Mouse (Mus musculus): Measurements from ENCODE around the gene Fam49a. TPM values are rescaled to one million over a fixed set of nuclear protein-coding genes. Genes with fewer than 3 reads are reported as not detected.

The Fam49a gene
- polyA plus RNA-seq, 1 experiment: 3.4 TPM

GRCm38 (mm10) chr12:12313919-12314318, 52.0 kb downstream of the Fam49a start:
- H3K36me3 ChIP-seq (ENCODE audit: control insufficient read depth, insufficient read depth, low read length): no peaks in the 10 kb centered on the region
- no peak for DNase-seq
- WGBS: 93% methylated on average over 4 of the region's 4 CpGs
- H3K27me3 ChIP-seq (replicated peaks; ENCODE audit: control insufficient read depth, insufficient read depth, low read length): no peaks in the 10 kb centered on the region
- H3K4me1 ChIP-seq (ENCODE audit: control insufficient read depth, insufficient read depth, low read length): no peaks in the 10 kb centered on the region
- TF ChIP-seq CTCF (conservative IDR thresholded peaks at IDR 0.05; ENCODE audit: insufficient read depth, insufficient read length, low read depth, low read length): no peak
- TF ChIP-seq POLR2A (IDR thresholded peaks at IDR 0.05; ENCODE audit: low read depth, low read length): no peak
- H3K27ac ChIP-seq (ENCODE audit: insufficient read depth, low read depth, low read length): no peak overlapping the region
- no peak overlapping the region for H3K4me3 ChIP-seq (ENCODE audit: insufficient read depth, low read depth, low read length)

- 88% methylated on average over 8 of the region's 8 CpGs for WGBS
Measured at GRCm38 (mm10) chr12:12314326-12314725, 52.4 kb downstream of the Fam49a start.

GRCm38 (mm10) chr12:12315011-12315410, 53.1 kb downstream of the Fam49a start:
- Histone ChIP-seq H3K36me3 (ENCODE audit: control insufficient read depth, insufficient read depth, low read length) (no peaks in the 10 kb centered on the region), H3K27me3 (replicated peaks; ENCODE audit: control insufficient read depth, insufficient read depth, low read length) (no peaks in the 10 kb centered on the region), H3K4me3 (ENCODE audit: insufficient read depth, low read depth, low read length) (no peak overlapping the region), H3K27ac (ENCODE audit: insufficient read depth, low read depth, low read length) (no peak overlapping the region), H3K4me1 (ENCODE audit: control insufficient read depth, insufficient read depth, low read length) (no peaks in the 10 kb centered on the region)
- no peak for DNase-seq
- TF ChIP-seq POLR2A (IDR thresholded peaks at IDR 0.05; ENCODE audit: low read depth, low read length) (no peak), CTCF (conservative IDR thresholded peaks at IDR 0.05; ENCODE audit: insufficient read depth, insufficient read length, low read depth, low read length) (no peak)
- WGBS: 50% methylated on average over 5 of the region's 5 CpGs

More at GRCm38 (mm10) chr12:12314326-12314725, 52.4 kb downstream of the Fam49a start:
- TF ChIP-seq CTCF (conservative IDR thresholded peaks at IDR 0.05; ENCODE audit: insufficient read depth, insufficient read length, low read depth, low read length) (no peak), POLR2A (IDR thresholded peaks at IDR 0.05; ENCODE audit: low read depth, low read length) (no peak)
- Histone ChIP-seq H3K4me1 (ENCODE audit: control insufficient read depth, insufficient read depth, low read length) (no peaks in the 10 kb centered on the region), H3K4me3 (ENCODE audit: insufficient read depth, low read depth, low read length) (no peak overlapping the region), H3K27ac (ENCODE audit: insufficient read depth, low read depth, low read length) (no peak overlapping the region), H3K36me3 (ENCODE audit: control insufficient read depth, insufficient read depth, low read length) (no peaks in the 10 kb centered on the region), H3K27me3 (replicated peaks; ENCODE audit: control insufficient read depth, insufficient read depth, low read length) (no peaks in the 10 kb centered on the region)
- no peak for DNase-seq

GRCm38 (mm10) chr12:12316956-12317355, 55.0 kb downstream of the Fam49a start:
- DNase-seq: peak; percentile 56
- TF ChIP-seq POLR2A (IDR thresholded peaks at IDR 0.05; ENCODE audit: low read depth, low read length) (no peak), CTCF (conservative IDR thresholded peaks at IDR 0.05; ENCODE audit: insufficient read depth, insufficient read length, low read depth, low read length) (no peak)
- 32% methylated on average over 6 of the region's 6 CpGs for WGBS
- Histone ChIP-seq H3K4me1 (ENCODE audit: control insufficient read depth, insufficient read depth, low read length) (no peaks in the 10 kb centered on the region; the same call in 1 of the 2 replicates), H3K27ac (ENCODE audit: insufficient read depth, low read depth, low read length) (no peak overlapping the region), H3K36me3 (ENCODE audit: control insufficient read depth, insufficient read depth, low read length) (no peaks in the 10 kb centered on the region), H3K27me3 (replicated peaks; ENCODE audit: control insufficient read depth, insufficient read depth, low read length) (no peaks in the 10 kb centered on the region), H3K4me3 (ENCODE audit: insufficient read depth, low read depth, low read length) (no peak overlapping the region)

GRCm38 (mm10) chr12:12317606-12318005, 55.7 kb downstream of the Fam49a start:
- Histone ChIP-seq H3K27ac (ENCODE audit: insufficient read depth, low read depth, low read length) (no peak overlapping the region), H3K36me3 (ENCODE audit: control insufficient read depth, insufficient read depth, low read length) (no peaks in the 10 kb centered on the region), H3K4me1 (ENCODE audit: control insufficient read depth, insufficient read depth, low read length) (no peaks in the 10 kb centered on the region; the same call in 1 of the 2 replicates), H3K4me3 (ENCODE audit: insufficient read depth, low read depth, low read length) (no peak overlapping the region), H3K27me3 (replicated peaks; ENCODE audit: control insufficient read depth, insufficient read depth, low read length) (no peaks in the 10 kb centered on the region)
- WGBS: 74% methylated on average over 7 of the region's 7 CpGs
- no peak for TF ChIP-seq POLR2A (IDR thresholded peaks at IDR 0.05; ENCODE audit: low read depth, low read length)
- no peak for TF ChIP-seq CTCF (conservative IDR thresholded peaks at IDR 0.05; ENCODE audit: insufficient read depth, insufficient read length, low read depth, low read length)
- no peak for DNase-seq

GRCm38 (mm10) chr12:12318140-12318734, 56.3 kb downstream of the Fam49a start:
- DNase-seq: peak; percentile 49
- H3K36me3 ChIP-seq (ENCODE audit: control insufficient read depth, insufficient read depth, low read length): no peaks in the 10 kb centered on the region
- no peak overlapping the region for H3K27ac ChIP-seq (ENCODE audit: insufficient read depth, low read depth, low read length)
- WGBS: 7% methylated on average over 6 of the region's 6 CpGs
- peak; percentile 19; the same call in 1 of the 2 replicates for TF ChIP-seq CTCF (conservative IDR thresholded peaks at IDR 0.05; ENCODE audit: insufficient read depth, insufficient read length, low read depth, low read length)
- TF ChIP-seq POLR2A (IDR thresholded peaks at IDR 0.05; ENCODE audit: low read depth, low read length): no peak
- no peak overlapping the region for H3K4me3 ChIP-seq (ENCODE audit: insufficient read depth, low read depth, low read length)
- H3K4me1 ChIP-seq (ENCODE audit: control insufficient read depth, insufficient read depth, low read length): no peaks in the 10 kb centered on the region; the same call in 1 of the 2 replicates
- no peaks in the 10 kb centered on the region for H3K27me3 ChIP-seq (replicated peaks; ENCODE audit: control insufficient read depth, insufficient read depth, low read length)

GRCm38 (mm10) chr12:12320693-12321092, 58.8 kb downstream of the Fam49a start:
- Histone ChIP-seq H3K27me3 (replicated peaks; ENCODE audit: control insufficient read depth, insufficient read depth, low read length) (no peaks in the 10 kb centered on the region), H3K4me1 (ENCODE audit: control insufficient read depth, insufficient read depth, low read length) (no peaks in the 10 kb centered on the region; the same call in 1 of the 2 replicates), H3K4me3 (ENCODE audit: insufficient read depth, low read depth, low read length) (no peak overlapping the region), H3K27ac (ENCODE audit: insufficient read depth, low read depth, low read length) (no peak overlapping the region; the same call in 1 of the 2 replicates), H3K36me3 (ENCODE audit: control insufficient read depth, insufficient read depth, low read length) (no peaks in the 10 kb centered on the region)
- TF ChIP-seq CTCF (conservative IDR thresholded peaks at IDR 0.05; ENCODE audit: insufficient read depth, insufficient read length, low read depth, low read length) (no peak), POLR2A (IDR thresholded peaks at IDR 0.05; ENCODE audit: low read depth, low read length) (no peak)
- DNase-seq: peak; percentile 45
- whole genome bisulfite sequencing: 64% methylated on average over 2 of the region's 2 CpGs

Measured in kidney, adult 2 months (tissue).